Mouse (Mus musculus): ENCODE data around the gene Try4. TPM values are rescaled to one million over a fixed set of nuclear protein-coding genes. Genes with fewer than 3 reads are reported as not detected.

Try4 gene
- polyA plus RNA-seq, 1 experiment from 2014 or later, result not detected

Other genes with a start within 250 kb of the Try4 start
- not detected in 2 replicates for gene Try5, start 14.6 kb downstream of the Try4 start, polyA plus RNA-seq (2014; fragmentation: Nextera tagmentation; extraction: Ambion mirVana)
- not detected in 2 replicates for gene Try10, start 51.8 kb downstream of the Try4 start, polyA plus RNA-seq (2014; fragmentation: Nextera tagmentation; extraction: Ambion mirVana)
- gene Prss3, start 75.4 kb downstream of the Try4 start, polyA plus RNA-seq (2014; fragmentation: Nextera tagmentation; extraction: Ambion mirVana), result not detected in 2 replicates
- not detected in 2 replicates for gene Gm5771, start 90.1 kb downstream of the Try4 start, polyA plus RNA-seq (2014; fragmentation: Nextera tagmentation; extraction: Ambion mirVana)
- gene Gm10334, start 143.9 kb downstream of the Try4 start, polyA plus RNA-seq (2014; fragmentation: Nextera tagmentation; extraction: Ambion mirVana), result not detected in 2 replicates
- gene Prss1, start 156.7 kb downstream of the Try4 start, polyA plus RNA-seq (2014; fragmentation: Nextera tagmentation; extraction: Ambion mirVana), result not detected in 2 replicates
- gene Prss2, start 219.5 kb downstream of the Try4 start, polyA plus RNA-seq (2014; fragmentation: Nextera tagmentation; extraction: Ambion mirVana), result not detected in 2 replicates

All from embryonic facial prominence, embryonic 14.5 days (tissue).